Mouse (Mus musculus) heart, postnatal 4 days (tissue): ENCODE data around the gene Tle1. TPM values are rescaled to one million over a fixed set of nuclear protein-coding genes. Genes with fewer than 3 reads are reported as not detected.

Source experiments
- DNase-seq: peaks from one replicate; pipeline ENCODE4 v3.0.0; 2021
- total RNA-seq, 2 experiments: library from RNA; stranded (reverse); gene quantifications; 2 replicates each; pipeline ENCODE4 v1.2.3; 2021

The Tle1 gene
- 10 to 100 TPM; 11.1 to 13.3 TPM for total RNA-seq

- DNase-seq, result peak; percentile 99
Measured at GRCm38 (mm10) chr4:72200559-72201409, at the start of gene Tle1. TSS of gene Tle1 (minus strand) at chr4:72200919.

GRCm38 (mm10) chr4:72233584-72234219 is 33.0 kb upstream of the Tle1 start:
- DNase-seq, result no peak

GRCm38 (mm10) chr4:72232206-72232605 is 31.5 kb upstream of the Tle1 start:
- no peak for DNase-seq

- DNase-seq, result no peak
Measured at GRCm38 (mm10) chr4:72230832-72231231, 30.1 kb upstream of the Tle1 start.

GRCm38 (mm10) chr4:72221629-72222028 is 20.9 kb upstream of the Tle1 start:
- DNase-seq, result no peak

- no peak for DNase-seq
Measured at GRCm38 (mm10) chr4:72204420-72205045, 3.8 kb upstream of the Tle1 start.

- peak; percentile 28 for DNase-seq
Measured at GRCm38 (mm10) chr4:72201521-72201991, 837 bp upstream of the Tle1 start.

GRCm38 (mm10) chr4:72199571-72200558 is 854 bp downstream of the Tle1 start:
- DNase-seq, result peak; percentile 40

- peak; percentile 74 for DNase-seq
Measured at GRCm38 (mm10) chr4:72198877-72199411, 1.8 kb downstream of the Tle1 start.

GRCm38 (mm10) chr4:72197888-72198605 is 2.7 kb downstream of the Tle1 start:
- DNase-seq, result peak; percentile 32

- DNase-seq, result peak; percentile 20
Measured at GRCm38 (mm10) chr4:72195116-72195835, 5.4 kb downstream of the Tle1 start.

GRCm38 (mm10) chr4:72193276-72193675 is 7.4 kb downstream of the Tle1 start:
- DNase-seq, result no peak

GRCm38 (mm10) chr4:72184476-72184875 is 16.2 kb downstream of the Tle1 start:
- DNase-seq, result no peak

- DNase-seq, result no peak
Measured at GRCm38 (mm10) chr4:72182343-72182988, 18.3 kb downstream of the Tle1 start.

- no peak for DNase-seq
Measured at GRCm38 (mm10) chr4:72175943-72176342, 24.8 kb downstream of the Tle1 start.

GRCm38 (mm10) chr4:72168267-72168666 is 32.5 kb downstream of the Tle1 start:
- no peak for DNase-seq

- no peak for DNase-seq
Measured at GRCm38 (mm10) chr4:72167761-72168229, 32.9 kb downstream of the Tle1 start.

- no peak for DNase-seq
Measured at GRCm38 (mm10) chr4:72167171-72167570, 33.5 kb downstream of the Tle1 start.

- no peak for DNase-seq
Measured at GRCm38 (mm10) chr4:72166561-72166960, 34.2 kb downstream of the Tle1 start.

- no peak for DNase-seq
Measured at GRCm38 (mm10) chr4:72165765-72166164, 35.0 kb downstream of the Tle1 start.
